Mouse (Mus musculus) stomach, embryonic 14.5 days (tissue): ENCODE measurements around the gene A4galt. TPM values are rescaled to one million over a fixed set of nuclear protein-coding genes. Genes with fewer than 3 reads are reported as not detected.
"Not testable (repeated sequence)": the region's sequence is repeated elsewhere in the genome, so short reads cannot be mapped to it uniquely, and the experiment has no call there.

Source experiments
- ATAC-seq: fragments of 200-750 bp; cut with Nextera tagmentation; 2 replicates; pipeline ENCODE4 v1.8.0; 2017; ENCODE audit warnings: low read depth, moderate TSS enrichment; ENCODE audit not compliant: insufficient number of reproducible peaks, insufficient read depth, low FRiP score
- H3K27ac ChIP-seq: fragments of 300-500 bp; sonication (generic); 2 replicates; pipeline ENCODE4 v1.5.1; 2014; ENCODE audit warnings: mild to moderate bottlenecking, low read length, moderate library complexity, mixed read lengths
- H3K27me3 ChIP-seq: fragments of 300-500 bp; sonication (generic); 2 replicates; pipeline ENCODE4 v1.6.1; 2014; ENCODE audit warnings: low read length, control low read depth, mixed read lengths; ENCODE audit not compliant: control insufficient read depth, insufficient read depth
- H3K36me3 ChIP-seq: fragments of 300-500 bp; sonication (generic); 2 replicates; pipeline ENCODE4 v1.6.1; 2014; ENCODE audit warnings: mild to moderate bottlenecking, control low read depth, low read length, moderate library complexity, mixed read lengths; ENCODE audit not compliant: control insufficient read depth, insufficient read depth
- H3K4me1 ChIP-seq: fragments of 300-500 bp; sonication (generic); 2 replicates; pipeline ENCODE4 v1.6.1; 2014; ENCODE audit warnings: low read length, control low read depth, mixed read lengths; ENCODE audit not compliant: control insufficient read depth, insufficient read depth
- H3K4me2 ChIP-seq: fragments of 300-500 bp; sonication (generic); replicated peaks from 2 replicates; pipeline ENCODE4 v1.6.1; 2014; ENCODE audit warnings: low read depth, low read length, control low read depth
- H3K4me3 ChIP-seq: fragments of 300-500 bp; sonication (generic); 2 replicates; pipeline ENCODE4 v1.5.1; 2014; ENCODE audit warnings: low read depth, low read length, control low read depth
- H3K9ac ChIP-seq: fragments of 300-500 bp; sonication (generic); replicated peaks from 2 replicates; pipeline ENCODE4 v1.6.1; 2014; ENCODE audit warnings: low read depth, mild to moderate bottlenecking, control low read depth, low read length, moderate library complexity, mixed read lengths
- H3K9me3 ChIP-seq: fragments of 300-500 bp; sonication (generic); 2 replicates; pipeline ENCODE4 v1.6.1; 2016; ENCODE audit warnings: low read depth, low read length, control low read depth; ENCODE audit not compliant: control insufficient read depth
- WGBS: fragments of 180-500 bp; shearing (Covaris S2); extraction: QIAGEN DNeasy Blood & Tissue Kit; methylation state at CpG from one replicate; pipeline ENCODE4 v1.1.7; 2014; 5-methylcytosine and 5-hydroxymethylcytosine counted together
- polyA plus RNA-seq: library from polyadenylated mRNA; unstranded; fragments of >200 nt; fragmentation: Nextera tagmentation; extraction: Ambion mirVana; gene quantifications from 2 replicates; pipeline ENCODE4 v1.2.1, GENCODE M21; 2014

Gene A4galt
- polyA plus RNA-seq, 1 experiment from 2014 or later: 9.6 TPM

GRCm38 (mm10) chr15:83277451-83277850 is 25.9 kb upstream of the A4galt start:
- H3K9me3 ChIP-seq: no peaks in the 10 kb centered on the region
- no peak overlapping the region for H3K9ac ChIP-seq
- no peak overlapping the region for H3K27ac ChIP-seq
- no peak overlapping the region for H3K4me2 ChIP-seq
- ATAC-seq: no peak
- WGBS: 73% methylated on average over 4 of the region's 4 CpGs
- no peaks in the 10 kb centered on the region for H3K4me1 ChIP-seq
- H3K36me3 ChIP-seq: no peaks in the 10 kb centered on the region
- H3K4me3 ChIP-seq: no peak overlapping the region
- H3K27me3 ChIP-seq: no peaks in the 10 kb centered on the region

GRCm38 (mm10) chr15:83274237-83274636 is 22.7 kb upstream of the A4galt start:
- H3K9ac ChIP-seq, H3K27ac ChIP-seq, H3K4me1 ChIP-seq, H3K9me3 ChIP-seq, ATAC-seq, H3K36me3 ChIP-seq, H3K4me2 ChIP-seq, H3K4me3 ChIP-seq, H3K27me3 ChIP-seq: not testable (repeated sequence)

GRCm38 (mm10) chr15:83273017-83273416 is 21.4 kb upstream of the A4galt start:
- no peak for ATAC-seq
- WGBS: 88% methylated on average over 2 of the region's 2 CpGs
- no peak overlapping the region for H3K9ac ChIP-seq
- no peaks in the 10 kb centered on the region for H3K36me3 ChIP-seq
- no peak overlapping the region for H3K4me2 ChIP-seq
- no peak overlapping the region for H3K4me3 ChIP-seq
- no peaks in the 10 kb centered on the region for H3K4me1 ChIP-seq
- H3K27ac ChIP-seq: no peak overlapping the region
- H3K9me3 ChIP-seq: no peaks in the 10 kb centered on the region
- H3K27me3 ChIP-seq: no peaks in the 10 kb centered on the region

DNA sequence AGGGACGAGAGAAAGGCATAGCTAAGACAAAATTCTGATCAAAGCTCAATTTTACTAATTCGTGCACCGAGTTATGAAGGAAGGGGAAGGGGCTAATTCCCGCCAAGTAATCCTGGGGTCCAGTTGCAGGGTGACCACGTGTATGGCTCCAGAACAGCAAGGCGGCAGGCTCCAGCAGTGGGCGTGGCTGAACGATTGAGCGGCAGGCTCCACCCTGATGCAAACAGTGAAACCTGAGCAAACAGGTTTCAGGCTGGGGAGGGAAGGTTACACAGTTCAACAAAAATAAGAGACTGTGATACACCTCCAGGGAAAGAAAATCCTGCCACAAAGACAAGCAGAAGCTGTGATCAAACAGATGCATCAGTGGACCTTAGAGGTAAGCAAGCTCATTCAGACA is 19.6 kb upstream of the A4galt start:
- not testable (repeated sequence) for H3K4me2 ChIP-seq, H3K4me3 ChIP-seq, H3K9ac ChIP-seq, H3K27me3 ChIP-seq, H3K36me3 ChIP-seq, ATAC-seq, H3K9me3 ChIP-seq, H3K4me1 ChIP-seq, H3K27ac ChIP-seq
- WGBS: 27% methylated on average over 9 of the region's 9 CpGs

- ATAC-seq, H3K9me3 ChIP-seq, H3K36me3 ChIP-seq, H3K4me3 ChIP-seq, H3K27me3 ChIP-seq, H3K27ac ChIP-seq, H3K4me1 ChIP-seq, H3K9ac ChIP-seq, H3K4me2 ChIP-seq: not testable (repeated sequence)
- WGBS: 49% methylated on average over 6 of the region's 6 CpGs
These were observed 18.4 kb upstream of the A4galt start for GRCm38 (mm10) chr15:83269985-83270384.

DNA sequence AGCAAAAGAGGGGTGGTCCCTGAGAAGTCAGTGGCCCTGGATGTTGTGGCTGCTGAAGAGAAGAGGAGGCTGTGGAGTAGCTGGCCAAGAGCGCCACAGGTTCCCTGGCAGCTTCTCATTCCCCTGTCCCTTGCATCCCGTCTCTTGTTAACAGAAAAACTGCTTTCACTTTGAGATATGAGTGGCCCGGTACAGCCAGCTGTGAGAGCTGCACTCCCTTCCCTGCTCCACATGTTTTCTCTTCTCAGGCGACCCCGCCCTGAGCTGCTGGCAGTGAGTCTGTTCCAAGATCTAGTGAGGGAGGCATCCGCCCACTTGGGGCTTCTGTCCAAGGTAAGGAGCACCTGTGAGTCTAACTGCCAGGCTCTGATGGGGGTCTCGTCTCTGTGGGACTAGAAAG is 16.9 kb upstream of the A4galt start:
- not testable (repeated sequence) for H3K27me3 ChIP-seq, ATAC-seq, H3K27ac ChIP-seq, H3K9me3 ChIP-seq, H3K4me2 ChIP-seq, H3K4me1 ChIP-seq, H3K9ac ChIP-seq, H3K36me3 ChIP-seq, H3K4me3 ChIP-seq
- WGBS: 31% methylated on average over 6 of the region's 7 CpGs

- 14% methylated on average over 1 of the region's 1 CpGs for WGBS
These were observed 13.7 kb upstream of the A4galt start for GRCm38 (mm10) chr15:83265269-83265668.

DNA sequence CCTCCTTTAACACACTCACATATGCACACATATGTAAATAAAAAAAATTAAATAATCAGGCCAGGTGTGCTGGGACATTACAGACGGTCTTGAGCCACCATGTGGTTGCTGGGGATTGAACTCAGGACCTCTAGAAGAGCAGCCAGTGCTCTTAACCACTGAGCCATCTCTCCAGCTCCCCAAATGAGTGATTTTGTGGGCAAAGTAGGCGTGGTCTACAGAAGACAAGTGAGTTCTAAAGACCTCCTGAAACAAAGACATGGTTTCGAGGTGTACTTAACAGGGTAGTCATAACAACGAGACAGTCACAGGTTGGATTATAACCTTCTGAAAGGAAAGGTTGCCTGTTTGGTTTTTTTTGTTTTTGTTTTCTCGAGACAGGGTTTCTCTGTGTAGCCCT is 11.8 kb upstream of the A4galt start:
- WGBS: 79% methylated on average over 5 of the region's 5 CpGs
- no peak for ATAC-seq

More at GRCm38 (mm10) chr15:83265269-83265668, 13.7 kb upstream of the A4galt start:
- Histone ChIP-seq H3K4me2 (no peak overlapping the region), H3K27ac (no peak overlapping the region), H3K4me3 (no peak overlapping the region), H3K36me3 (no peaks in the 10 kb centered on the region), H3K27me3 (no peaks in the 10 kb centered on the region), H3K9me3 (no peaks in the 10 kb centered on the region), H3K4me1 (no peaks in the 10 kb centered on the region), H3K9ac (no peak overlapping the region)
- ATAC-seq: no peak

GRCm38 (mm10) chr15:83257906-83258305 is 6.3 kb upstream of the A4galt start:
- WGBS: 68% methylated on average over 13 of the region's 13 CpGs
- Histone ChIP-seq H3K27ac (peak overlapping the region; percentile 44; the same call in 1 of the 2 replicates), H3K9me3 (0 out of 2 replicates have a peak, but pooled peaks cover 2% of the 10 kb centered on the region), H3K9ac (no peak overlapping the region), H3K4me3 (no peak overlapping the region), H3K4me2 (no peak overlapping the region), H3K4me1 (no peaks in the 10 kb centered on the region), H3K36me3 (no peaks in the 10 kb centered on the region), H3K27me3 (no peaks in the 10 kb centered on the region)
- ATAC-seq: no peak

More for the DNA sequence above, 11.8 kb upstream of the A4galt start:
- Histone ChIP-seq H3K9ac (no peak overlapping the region), H3K36me3 (no peaks in the 10 kb centered on the region), H3K4me1 (no peaks in the 10 kb centered on the region), H3K27me3 (no peaks in the 10 kb centered on the region), H3K4me3 (no peak overlapping the region), H3K9me3 (no peaks in the 10 kb centered on the region), H3K4me2 (no peak overlapping the region), H3K27ac (no peak overlapping the region)
